Mouse (Mus musculus) liver, adult 2 months (tissue): ENCODE data around the gene Adgrl3.

Experiments used
- CTCF ChIP-seq: fragments of 200-500 bp; IDR thresholded peaks from 2 replicates; pipeline ENCODE4 v1.5.1; 2011; ENCODE audit warnings: low read depth, low read length, control low read depth
- POLR2A ChIP-seq: fragments of 200-500 bp; IDR thresholded peaks from 2 replicates; pipeline ENCODE4 v1.6.1; 2011; ENCODE audit warnings: low read length, control low read depth; ENCODE audit not compliant: insufficient read depth; ENCODE audit errors: extremely low read depth

DNA sequence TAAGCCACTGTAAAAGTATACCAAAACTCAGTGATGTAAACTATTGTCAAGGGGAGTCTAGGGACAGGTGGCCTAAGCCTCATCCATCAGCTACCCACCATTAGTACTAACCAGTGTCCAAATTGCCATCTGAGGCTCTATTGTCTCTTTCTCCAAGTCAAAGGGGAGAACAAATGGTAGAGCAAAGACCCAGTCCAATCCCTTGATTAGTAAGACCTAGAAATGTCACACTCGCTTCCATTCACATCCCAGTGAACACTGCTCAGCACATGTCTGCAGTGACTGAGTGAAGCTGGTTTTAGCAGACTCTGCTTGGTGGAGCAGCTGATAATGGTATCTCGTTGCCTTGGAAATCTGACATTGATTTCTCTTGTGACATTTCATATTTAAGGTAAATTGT is 735.8 kb downstream of the Adgrl3 start:
- no peak for TF ChIP-seq CTCF
- TF ChIP-seq POLR2A: no peak
